9 mouse cellular contexts compared by ENCODE assay signal in genomic region chr1:41001154-41001949, GRCm38 (mm10).
DNase-seq lines count a peak whose midpoint lies in the region; ATAC-seq and TF ChIP-seq lines count a peak whose summit lies in the region.
"Had no signal": no experiment of that assay in that cellular context is flagged by ENCODE, and none has a peak within 500 bp of the region (broad histone marks: within the 10 kb centered on the region; RNA-seq: fewer than 3 reads in every experiment).

No protein-coding gene starts in this region.

- peaks cover 12% of the 10 kb centered on the region for H3K4me1 ChIP-seq in forebrain, embryonic 16.5 days (replicated peaks; ENCODE audit: control insufficient read depth, insufficient read depth, low read length)
- H3K4me1 ChIP-seq in midbrain, embryonic 13.5 days (replicated peaks) = 0 out of 2 replicates have a peak, but pooled peaks cover 7% of the 10 kb centered on the region
- H3K4me1 ChIP-seq: megakaryocyte, embryonic 14.5 days had no signal

- no peaks in the 10 kb centered on the region for H3K36me3 ChIP-seq in forebrain, embryonic 16.5 days (ENCODE audit: control insufficient read depth, insufficient read depth)
- no peaks in the 10 kb centered on the region for H3K36me3 ChIP-seq in midbrain, embryonic 13.5 days

- H3K27me3 ChIP-seq in forebrain, embryonic 16.5 days (replicated peaks; ENCODE audit: control insufficient read depth, insufficient read depth, low read length) = no peaks in the 10 kb centered on the region
- H3K27me3 ChIP-seq in midbrain, embryonic 13.5 days = no peaks in the 10 kb centered on the region
- H3K27me3 ChIP-seq: megakaryocyte, embryonic 14.5 days had no signal

- H3K4me2 ChIP-seq in forebrain, embryonic 16.5 days (ENCODE audit: low read length) = no peak overlapping the region
- no peak overlapping the region for H3K4me2 ChIP-seq in midbrain, embryonic 13.5 days (replicated peaks)

- 0 out of 2 replicates have a peak overlapping the region, but pooled peaks have one; percentile 16 for H3K27ac ChIP-seq in forebrain, embryonic 16.5 days (ENCODE audit: low read length)
- H3K27ac ChIP-seq in layer of hippocampus, adult 2 months = 0 out of 2 replicates have a peak overlapping the region, but pooled peaks have one; percentile 33
- no peak overlapping the region for H3K27ac ChIP-seq in midbrain, embryonic 13.5 days

- TF ChIP-seq CTCF in layer of hippocampus, adult 2 months (conservative IDR thresholded peaks at IDR 0.05) = peak; percentile 83

- peak; percentile 1 for DNase-seq in cerebellum, adult 9-10 months
- no peak for DNase-seq in cerebellum, adult 8-10 months
- peak; percentile 86 for DNase-seq in NIH3T3 (ENCODE audit: low read depth)
- DNase-seq in layer of hippocampus, adult 2 months (ENCODE audit: low spot score in 2 of 2) = peak; percentile 51 to 56
- no peak for DNase-seq in yolk sac, embryonic 10.5 days (ENCODE audit: low spot score)
- no peak for DNase-seq in adrenal gland, postnatal 25 days

- H3K9ac ChIP-seq in forebrain, embryonic 16.5 days (replicated peaks; ENCODE audit: low read depth, low read length) = no peak overlapping the region
- H3K9ac ChIP-seq in midbrain, embryonic 13.5 days (replicated peaks) = no peak overlapping the region

- ATAC-seq in forebrain, embryonic 16.5 days = peak; percentile 92
- ATAC-seq in midbrain, embryonic 13.5 days = peak; percentile 84

- H3K9me3 ChIP-seq in forebrain, embryonic 16.5 days (ENCODE audit: control insufficient read depth, low read length) = no peaks in the 10 kb centered on the region
- no peaks in the 10 kb centered on the region for H3K9me3 ChIP-seq in midbrain, embryonic 13.5 days

- 35% methylated on average over 13 of the region's 13 CpGs for WGBS in forebrain, embryonic 16.5 days
- 39% methylated on average over 13 of the region's 13 CpGs for WGBS in midbrain, embryonic 13.5 days

- H3K4me3 ChIP-seq in forebrain, embryonic 16.5 days (replicated peaks; ENCODE audit: low read length) = no peak overlapping the region
- H3K4me3 ChIP-seq in layer of hippocampus, adult 2 months = no peak overlapping the region
- no peak overlapping the region for H3K4me3 ChIP-seq in midbrain, embryonic 13.5 days (replicated peaks)
- H3K4me3 ChIP-seq: megakaryocyte, embryonic 14.5 days had no signal

Comparison
In these comparisons a context has a peak if more than half of its experiments do, and no peak if none do; other contexts are left out.
1. DNase-seq: peak in cerebellum, adult 9-10 months (single experiment), NIH3T3 (single experiment) and layer of hippocampus, adult 2 months (2 of 2); none in cerebellum, adult 8-10 months (single experiment), yolk sac, embryonic 10.5 days (single experiment) and adrenal gland, postnatal 25 days (single experiment).